Mouse (Mus musculus) urinary bladder, postnatal 0 days (tissue): Measurements from ENCODE around the gene Iyd. TPM values are rescaled to one million over a fixed set of nuclear protein-coding genes. Genes with fewer than 3 reads are reported as not detected.

Experiments
- polyA plus RNA-seq: library from polyadenylated mRNA; unstranded; fragments of >200 nt; fragmentation: Nextera tagmentation; extraction: Ambion mirVana; gene quantifications from 2 replicates; pipeline ENCODE4 v1.2.1, GENCODE M21; 2015

The Iyd gene
- polyA plus RNA-seq: 0.39 and 0.52 TPM in 2 replicates

GRCm38 (mm10) chr10:3540003-3540827 lies at the start of gene Iyd:
Iyd (plus strand) TSS chr10:3540240.

Other genes with a start within 250 kb of the Iyd start
- 0.98 and 1.1 TPM in 2 replicates for gene Ppp1r14c, start 174.2 kb upstream of the Iyd start, polyA plus RNA-seq
- 4.9 and 6.1 TPM in 2 replicates for gene Plekhg1, start 200.1 kb downstream of the Iyd start, polyA plus RNA-seq